Mouse (Mus musculus): ENCODE data around the gene Htra2.

The Htra2 gene

DNA sequence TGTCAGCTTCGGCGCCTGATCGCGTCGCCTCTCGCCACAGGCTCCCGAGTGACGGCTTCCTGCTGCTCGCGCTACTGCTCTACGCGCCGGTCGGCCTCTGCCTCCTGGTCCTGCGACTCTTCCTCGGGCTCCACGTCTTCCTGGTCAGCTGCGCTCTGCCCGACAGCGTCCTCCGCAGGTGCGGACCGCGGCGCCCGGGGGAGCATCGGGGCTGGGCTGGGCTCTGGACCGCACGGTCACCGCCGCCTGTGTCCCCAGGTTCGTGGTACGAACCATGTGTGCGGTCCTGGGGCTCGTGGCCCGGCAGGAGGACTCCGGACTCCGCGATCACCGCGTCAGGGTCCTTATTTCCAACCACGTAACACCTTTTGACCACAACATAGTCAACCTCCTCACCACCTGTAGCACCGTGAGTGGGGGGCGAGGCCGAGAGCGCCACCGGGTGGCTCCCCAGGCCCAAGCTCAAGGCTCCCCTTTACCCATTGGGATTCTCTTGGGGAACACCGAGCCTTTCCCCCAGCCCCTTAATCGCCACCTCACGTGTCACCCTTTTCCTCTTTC, at the start of gene Htra2:
Gene Htra2, minus strand, starts transcription at position 403 of the 561 bp plus-strand sequence.
- no peak for DNase-seq (ENCODE audit: low read depth, low spot score)

DNA sequence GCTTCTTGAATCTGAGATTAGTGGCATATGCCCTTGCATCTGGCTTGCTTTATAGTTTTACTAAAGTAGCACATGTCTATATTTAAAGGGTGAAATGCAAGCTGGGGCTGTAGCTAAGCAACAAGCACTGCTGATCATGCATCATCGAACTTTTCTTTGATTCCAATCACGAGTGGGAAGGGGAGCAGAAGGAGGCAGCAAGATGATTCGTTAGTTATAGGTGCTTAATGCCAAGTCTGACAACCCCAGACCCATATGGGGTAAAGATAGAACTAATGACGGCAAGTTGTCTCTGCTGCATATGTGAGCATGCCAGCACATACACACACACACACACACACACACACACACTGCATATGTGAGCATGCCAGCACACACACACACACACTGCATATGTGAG, 49.1 kb upstream of the Htra2 start:
- DNase-seq (ENCODE audit: low read depth, low spot score), result peak; percentile 62

DNA sequence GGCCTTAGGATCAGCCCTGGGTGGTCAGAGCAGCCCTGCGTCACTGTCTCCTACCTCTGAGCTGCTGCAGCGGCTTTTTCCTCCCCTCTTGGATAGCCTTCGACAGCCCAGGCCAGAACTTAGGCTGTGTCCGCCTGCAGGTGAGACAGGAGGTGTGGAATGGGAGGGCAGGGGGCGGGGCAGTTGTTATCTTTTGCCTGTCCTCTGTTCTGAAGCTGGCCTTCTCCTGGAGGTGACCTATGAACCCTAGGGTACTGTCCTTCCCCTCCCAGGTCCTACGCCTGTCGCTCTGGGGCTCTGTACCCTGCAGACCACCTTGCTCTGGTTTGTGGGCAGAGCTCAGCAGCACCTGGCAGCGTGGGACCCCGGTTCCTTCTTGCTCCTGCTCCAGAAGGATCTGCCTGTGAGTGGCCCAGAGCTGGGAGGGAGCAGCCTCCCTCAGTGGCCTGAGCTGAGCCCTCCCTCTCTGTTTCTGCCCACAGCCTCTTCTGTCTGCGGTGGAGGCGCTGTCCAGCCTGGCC, 48.1 kb upstream of the Htra2 start:
- no peak for DNase-seq (ENCODE audit: low read depth, low spot score)

DNA sequence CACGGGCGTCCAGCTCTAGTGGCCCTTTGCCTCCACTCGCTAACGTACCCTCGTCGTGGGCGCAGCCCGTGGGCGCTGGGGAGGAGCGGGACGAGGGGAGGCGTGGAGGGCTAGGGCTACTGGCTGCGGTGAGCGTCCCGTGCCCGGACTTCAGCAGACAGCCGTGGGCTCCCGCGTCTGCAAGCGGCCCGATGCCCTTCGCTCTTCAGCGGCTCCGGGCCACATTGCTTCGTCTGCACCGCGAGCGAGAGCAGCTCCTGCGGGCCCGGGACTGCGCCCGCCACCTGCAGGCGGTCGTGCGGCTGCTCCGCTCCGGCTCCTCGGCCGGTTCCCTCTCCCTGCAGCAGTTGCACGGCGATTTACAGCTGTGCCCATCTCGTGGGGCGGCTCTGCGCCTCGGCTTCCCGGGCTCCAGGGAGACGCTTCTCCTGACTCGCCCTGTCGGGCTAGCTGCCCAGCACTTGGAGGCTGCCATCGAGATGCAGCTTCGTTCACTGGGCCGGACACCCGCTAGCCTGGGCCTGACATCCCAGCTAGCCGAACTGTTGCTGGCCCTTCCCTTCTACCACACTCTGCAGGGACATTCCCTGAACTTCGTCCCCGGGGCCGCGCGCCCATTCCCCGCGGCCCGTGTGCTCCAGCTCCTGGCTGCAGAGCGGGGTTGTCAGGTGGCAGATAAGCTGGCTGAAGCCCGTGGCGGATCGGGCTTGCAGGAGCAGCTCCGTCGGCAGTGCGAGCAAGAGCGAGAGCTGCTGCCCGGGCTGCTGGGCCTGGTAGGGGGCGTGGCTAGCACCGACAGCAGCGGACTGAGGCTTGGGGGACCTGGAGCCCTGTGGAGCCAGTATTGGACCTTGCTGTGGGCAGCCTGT, 46.8 kb upstream of the Htra2 start:
- DNase-seq (ENCODE audit: low read depth, low spot score), result no peak

DNA sequence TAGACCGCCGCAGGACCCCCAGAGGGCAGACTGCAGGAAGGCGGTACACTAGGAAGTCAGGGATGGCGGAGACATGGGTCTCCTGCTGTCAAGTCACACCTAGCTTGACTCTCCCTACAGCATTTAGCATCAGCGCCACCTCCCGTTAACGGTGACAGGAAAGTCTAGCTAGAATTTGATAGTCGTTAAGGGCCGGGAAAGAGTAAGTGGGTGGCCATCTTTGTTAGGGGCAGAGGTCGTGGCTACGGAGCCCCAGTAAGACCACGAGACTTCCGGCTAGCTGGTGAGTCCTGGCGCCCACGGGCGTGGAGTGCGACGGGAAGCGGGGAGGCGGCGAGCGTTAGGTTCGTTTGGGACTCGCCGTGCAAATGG, 46.2 kb upstream of the Htra2 start, which contains the start of the genes Ccdc142 and Gm42688:
Gene Ccdc142, plus strand, starts transcription at position 286 of the 372 bp plus-strand sequence.
Gene Gm42688, plus strand, starts transcription at position 302 of the 372 bp plus-strand sequence.
- peak; percentile 88 for DNase-seq (ENCODE audit: low read depth, low spot score)

DNA sequence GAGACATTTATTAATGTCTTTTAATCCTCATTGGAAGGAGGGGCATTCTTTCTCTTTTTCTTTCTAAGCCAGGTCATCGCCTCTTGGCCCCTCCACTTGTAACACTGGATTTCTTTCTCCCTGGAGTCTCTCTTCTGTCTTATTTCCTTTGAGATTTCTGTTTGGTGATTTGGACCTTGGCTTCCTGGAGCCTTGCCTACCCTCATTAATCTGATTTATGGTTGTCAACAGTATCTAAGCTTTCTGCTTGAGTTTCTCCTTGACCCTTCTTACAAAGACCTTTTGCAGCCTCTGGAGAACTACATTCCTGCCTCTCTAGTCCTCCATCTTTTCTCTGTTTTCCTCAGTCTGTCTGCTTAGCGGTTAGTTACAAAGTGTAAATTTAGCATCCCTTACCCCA, 43.3 kb upstream of the Htra2 start:
- DNase-seq (ENCODE audit: low read depth, low spot score), result no peak

DNA sequence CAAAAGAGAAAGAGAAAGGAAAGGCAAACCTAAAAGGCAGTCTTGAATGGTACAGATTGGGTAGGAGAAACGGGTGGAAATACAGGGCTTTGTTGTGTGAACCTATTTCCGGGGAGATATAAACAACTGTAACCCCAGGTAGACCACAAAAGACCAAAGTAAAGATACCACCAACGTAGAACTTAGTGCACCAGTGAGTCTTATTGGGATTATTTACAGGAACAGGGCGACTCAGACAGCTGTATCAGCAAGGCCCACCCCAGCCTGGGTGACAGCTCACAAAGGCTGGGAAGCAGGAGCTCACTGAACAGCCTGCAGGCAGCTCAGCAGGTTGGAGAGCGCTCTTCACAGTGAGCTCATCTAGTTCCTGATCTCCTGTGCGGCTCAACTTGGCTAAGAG, 40.9 kb upstream of the Htra2 start:
- no peak for DNase-seq (ENCODE audit: low read depth, low spot score)

DNA sequence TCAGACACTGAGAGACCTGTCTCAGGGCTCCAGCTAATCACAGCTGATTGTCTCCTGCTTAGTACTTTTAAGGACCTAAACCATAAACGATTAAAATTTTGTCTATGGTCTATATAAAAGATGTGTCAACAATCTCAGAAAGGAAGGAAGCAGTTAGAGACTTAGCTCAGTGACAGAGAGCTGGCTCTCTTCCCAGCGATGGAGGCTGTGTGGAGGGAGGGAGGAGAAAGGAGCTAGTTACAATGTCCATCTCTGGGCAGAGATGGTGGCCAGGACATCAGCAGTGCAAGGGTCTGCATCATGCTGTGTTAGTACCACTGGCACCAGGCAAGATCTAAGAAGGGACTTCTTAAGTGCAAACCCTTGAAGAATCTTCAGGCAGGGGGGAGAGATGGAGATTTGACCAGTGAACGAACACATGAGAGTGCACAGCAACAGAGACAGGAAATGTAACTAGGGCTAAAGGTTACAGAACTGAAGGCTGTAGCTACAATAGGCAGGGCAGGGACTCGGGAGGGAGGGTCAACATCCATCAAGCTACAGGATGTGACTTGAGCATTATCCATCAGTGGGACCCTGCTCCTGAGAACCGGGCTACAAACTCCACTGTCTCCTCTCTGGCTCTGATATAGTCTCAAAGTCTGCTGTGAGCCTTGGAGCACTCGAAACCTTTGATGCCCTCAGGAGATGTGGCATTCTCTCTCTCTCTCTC, 37.5 kb upstream of the Htra2 start:
- DNase-seq (ENCODE audit: low read depth, low spot score), result no peak

DNA sequence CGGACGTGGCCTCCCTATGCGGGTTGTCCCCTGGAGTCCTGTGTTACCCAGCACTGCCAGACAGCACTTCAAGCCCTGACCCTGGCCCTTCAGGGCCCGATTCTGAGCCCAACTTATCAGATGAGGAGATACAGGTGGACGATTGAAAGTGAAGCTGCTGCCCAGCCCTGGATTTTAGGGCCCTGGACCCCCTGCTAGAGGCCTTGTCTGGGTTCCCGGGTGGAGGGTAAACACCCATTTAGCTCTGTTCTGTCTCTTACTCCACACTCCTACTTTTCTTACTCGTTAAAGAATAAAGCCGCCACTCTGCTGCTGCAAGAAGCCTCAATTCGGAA, 32.8 kb upstream of the Htra2 start:
- DNase-seq (ENCODE audit: low read depth, low spot score), result no peak

DNA sequence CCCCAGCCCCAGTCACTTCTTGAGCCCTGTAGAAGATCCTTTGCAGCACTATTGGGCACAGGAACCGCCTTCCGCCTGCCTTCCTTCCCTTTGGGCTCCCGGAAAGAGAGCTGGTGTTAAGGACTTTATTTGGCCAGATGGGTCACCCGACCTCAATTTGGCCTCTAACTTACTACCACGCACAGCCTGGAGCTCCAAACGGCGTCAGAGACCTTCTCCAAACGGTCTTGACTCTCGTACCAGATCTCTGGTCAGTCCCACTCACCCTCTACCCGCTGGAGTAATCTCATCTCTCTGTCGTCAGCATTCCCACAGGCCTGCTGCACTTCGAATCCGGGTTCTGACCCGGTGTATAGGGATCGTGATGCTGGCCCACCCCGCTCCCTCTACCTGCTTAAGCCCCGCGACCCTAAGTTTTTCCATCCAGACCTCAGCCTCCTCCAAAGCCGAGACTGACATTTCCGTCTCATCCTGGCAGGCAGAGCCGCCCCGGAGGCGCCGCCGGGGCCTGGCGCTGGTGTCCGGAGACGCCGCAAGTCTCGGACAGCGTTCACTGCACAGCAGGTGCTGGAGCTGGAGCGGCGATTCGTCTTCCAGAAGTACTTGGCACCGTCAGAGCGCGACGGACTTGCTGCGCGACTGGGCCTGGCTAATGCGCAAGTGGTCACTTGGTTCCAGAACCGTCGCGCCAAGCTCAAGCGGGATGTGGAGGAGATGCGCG, 32.3 kb upstream of the Htra2 start:
- DNase-seq (ENCODE audit: low read depth, low spot score), result no peak

DNA sequence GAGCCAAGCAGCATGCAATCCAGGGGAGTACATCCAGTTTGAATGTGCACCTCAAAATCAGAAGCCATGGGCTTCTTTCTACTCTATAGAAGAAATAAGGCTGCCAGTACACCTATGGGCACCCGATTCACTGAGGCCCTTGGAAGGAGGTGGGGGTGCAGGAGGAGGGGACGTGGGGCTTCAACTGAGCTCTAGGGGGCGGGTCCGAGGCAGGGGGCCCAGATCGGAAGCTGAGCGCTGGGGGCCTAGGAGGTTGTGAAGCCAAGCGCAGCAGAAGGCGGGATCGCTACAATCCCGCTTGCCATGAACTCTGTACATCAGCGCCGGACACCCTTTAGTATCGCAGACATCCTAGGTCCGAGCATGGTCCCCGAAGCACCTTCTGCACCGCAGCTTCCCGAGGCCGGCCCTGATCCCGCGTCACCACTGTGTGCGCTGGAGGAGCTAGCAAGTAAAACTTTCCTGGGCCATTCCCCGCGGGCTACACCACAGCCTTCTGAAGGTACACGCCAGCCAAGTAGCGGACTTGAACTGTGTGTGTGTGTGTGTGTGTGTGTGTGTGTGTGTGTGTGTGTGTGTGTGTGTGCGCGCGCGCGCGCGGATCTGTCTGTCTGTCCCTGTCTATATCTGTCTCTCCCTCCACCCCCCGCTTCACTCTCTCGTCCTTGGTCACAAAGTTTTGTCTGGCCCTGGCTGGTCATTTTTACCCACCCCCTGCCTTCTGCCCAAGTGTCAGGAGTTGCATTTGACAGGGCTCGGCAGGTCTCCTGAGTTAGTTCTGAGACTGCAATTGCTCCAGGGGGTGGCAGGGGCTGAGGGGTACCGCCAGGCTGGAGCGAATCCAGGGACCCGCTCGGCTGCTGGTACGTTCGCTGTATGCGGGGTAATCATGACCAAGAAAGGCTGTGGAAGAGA, 31.3 kb upstream of the Htra2 start, which contains the start of gene Lbx2:
Gene Lbx2, plus strand, starts transcription at position 247 of the 915 bp plus-strand sequence.
- DNase-seq (ENCODE audit: low read depth, low spot score), result no peak

DNA sequence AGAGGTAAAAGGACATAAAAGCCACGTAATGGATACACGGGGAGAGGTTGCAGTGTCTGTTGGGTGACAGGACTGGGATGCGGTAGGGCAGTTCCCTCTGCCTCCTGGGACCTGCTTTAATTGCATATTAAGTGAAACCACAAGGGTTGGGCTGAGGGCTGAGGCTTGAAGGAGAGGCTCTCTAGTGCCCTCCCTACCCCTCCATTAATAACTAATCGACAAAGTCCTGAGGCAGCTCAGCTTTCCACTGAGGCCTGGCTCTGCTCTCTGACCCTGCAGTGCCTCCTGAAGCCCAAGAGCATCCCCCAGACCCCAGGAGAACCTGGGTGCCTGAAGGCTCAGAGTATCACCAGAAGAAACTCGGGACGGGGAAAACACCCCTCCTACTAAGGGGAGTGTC, 29.4 kb upstream of the Htra2 start:
- no peak for DNase-seq (ENCODE audit: low read depth, low spot score)

DNA sequence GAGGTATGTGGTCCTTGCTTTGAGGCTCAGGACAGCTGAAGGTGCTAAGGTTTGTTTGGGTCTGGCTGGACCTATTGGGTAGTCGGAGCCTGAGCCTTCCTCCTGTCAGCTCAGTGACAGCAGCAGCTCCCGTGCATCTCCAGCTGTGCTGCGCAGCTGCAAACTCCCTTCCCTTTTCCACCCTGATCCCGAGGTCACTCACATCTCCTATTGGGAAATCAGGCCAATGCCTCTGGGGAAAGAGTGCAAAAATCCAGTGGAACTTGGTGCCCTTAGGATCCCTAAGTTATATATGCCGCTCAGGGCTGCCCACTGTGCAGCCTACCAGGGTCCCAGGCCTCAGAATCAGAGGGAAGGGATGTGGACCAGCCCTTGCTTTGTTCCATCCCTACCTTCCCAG, 28.4 kb upstream of the Htra2 start:
- no peak for DNase-seq (ENCODE audit: low read depth, low spot score)

DNA sequence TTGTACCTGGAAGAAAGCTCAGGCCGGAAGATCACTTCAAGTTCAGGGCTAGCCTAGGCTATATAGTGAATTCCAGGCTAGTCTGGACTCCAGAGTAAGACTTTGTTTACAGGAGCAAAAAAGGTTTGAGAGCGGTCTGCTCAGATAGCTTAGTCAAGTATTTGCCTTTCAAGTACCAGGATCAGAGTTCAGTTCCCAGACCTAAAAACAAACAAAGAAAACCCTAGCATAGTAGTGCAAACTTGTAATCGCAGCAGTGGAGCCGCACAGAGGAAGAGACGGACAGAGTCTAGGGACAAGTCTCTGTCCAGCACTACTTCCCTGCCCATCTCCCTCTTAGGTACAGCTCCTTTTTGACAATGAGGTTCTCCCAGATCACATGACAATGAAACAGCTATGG, 25.1 kb upstream of the Htra2 start:
- DNase-seq (ENCODE audit: low read depth, low spot score), result no peak

DNA sequence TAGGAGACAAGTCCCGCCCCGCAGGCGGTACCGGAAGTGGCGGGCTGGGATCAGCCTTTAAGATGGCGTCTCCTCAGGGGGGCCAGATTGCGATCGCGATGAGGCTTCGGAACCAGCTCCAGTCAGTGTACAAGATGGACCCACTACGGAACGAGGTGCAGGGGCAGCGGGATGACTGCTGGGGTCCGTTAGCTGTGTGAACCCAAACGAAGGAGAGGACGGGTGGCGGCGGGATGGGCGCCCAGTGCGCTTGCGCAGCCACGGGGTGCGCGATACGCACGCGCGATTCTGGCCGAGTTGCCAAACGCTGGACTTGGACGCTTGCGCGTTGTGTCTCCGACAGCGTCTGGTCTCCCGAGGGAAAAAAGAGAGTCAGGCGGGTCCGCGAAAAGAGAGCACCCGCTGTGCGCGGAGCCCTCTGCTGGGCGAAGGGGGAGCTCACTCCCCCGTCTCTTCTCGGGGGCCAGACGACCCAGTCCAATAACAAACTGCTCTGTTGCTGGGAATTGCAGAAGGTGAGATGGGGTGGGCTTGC, 23.3 kb upstream of the Htra2 start:
- peak; percentile 94 for DNase-seq (ENCODE audit: low read depth, low spot score)

DNA sequence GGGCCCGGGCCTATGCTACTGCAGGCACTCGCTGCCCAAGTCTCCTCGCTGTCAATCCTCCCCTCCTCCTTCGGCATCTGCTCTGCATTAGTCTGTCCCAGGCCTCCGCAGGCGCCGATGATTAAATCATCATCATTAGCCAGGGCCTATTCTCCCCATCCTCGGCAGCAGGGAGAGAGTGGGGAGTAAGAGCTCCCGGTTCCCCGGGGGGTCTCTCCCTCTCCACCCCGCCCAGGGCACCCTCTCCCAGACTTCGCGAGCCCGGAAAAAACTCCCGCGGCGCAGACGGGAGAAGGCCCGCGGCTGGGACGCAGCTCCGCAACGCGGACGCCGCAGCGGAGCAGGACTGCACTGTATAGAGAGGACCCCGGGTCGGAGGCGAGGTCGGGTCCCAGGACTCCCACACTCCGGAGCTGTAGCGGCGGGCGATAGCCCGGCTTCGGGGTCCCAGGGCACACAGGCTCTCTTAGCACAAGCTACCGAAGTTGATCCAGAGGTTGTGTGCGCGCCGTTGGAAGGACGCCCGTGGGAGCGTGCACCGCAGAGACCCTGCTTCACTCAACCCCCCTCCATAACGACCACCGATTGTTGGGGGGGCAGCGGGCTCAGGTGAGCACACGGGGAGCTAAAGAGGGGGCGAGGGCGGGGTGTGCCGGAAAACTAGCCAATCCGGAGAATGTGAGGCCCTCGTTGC, 22.7 kb upstream of the Htra2 start, which contains the start of gene Pcgf1:
Gene Pcgf1, plus strand, starts transcription at position 240 of the 694 bp plus-strand sequence.
- peak; percentile 29 for DNase-seq (ENCODE audit: low read depth, low spot score)

DNA sequence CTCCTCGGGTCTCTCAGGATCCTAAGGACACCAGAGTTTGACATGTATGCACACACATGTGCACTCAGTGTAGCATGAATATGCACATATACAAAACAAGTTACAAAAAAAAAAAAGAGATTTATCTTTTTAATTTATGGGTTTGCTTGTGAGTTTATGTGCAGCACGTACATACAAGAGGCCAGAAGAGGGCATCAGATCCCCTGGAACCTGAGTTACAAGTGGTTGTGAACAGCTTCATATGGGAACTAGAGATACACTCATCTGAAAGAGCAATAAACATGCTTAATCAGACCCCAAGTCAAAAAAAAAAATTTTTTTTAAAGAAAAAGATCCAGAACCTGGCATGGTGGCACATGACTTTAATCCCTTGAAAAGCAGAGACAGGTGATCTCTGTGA, 19.9 kb upstream of the Htra2 start:
- DNase-seq (ENCODE audit: low read depth, low spot score), result no peak

DNA sequence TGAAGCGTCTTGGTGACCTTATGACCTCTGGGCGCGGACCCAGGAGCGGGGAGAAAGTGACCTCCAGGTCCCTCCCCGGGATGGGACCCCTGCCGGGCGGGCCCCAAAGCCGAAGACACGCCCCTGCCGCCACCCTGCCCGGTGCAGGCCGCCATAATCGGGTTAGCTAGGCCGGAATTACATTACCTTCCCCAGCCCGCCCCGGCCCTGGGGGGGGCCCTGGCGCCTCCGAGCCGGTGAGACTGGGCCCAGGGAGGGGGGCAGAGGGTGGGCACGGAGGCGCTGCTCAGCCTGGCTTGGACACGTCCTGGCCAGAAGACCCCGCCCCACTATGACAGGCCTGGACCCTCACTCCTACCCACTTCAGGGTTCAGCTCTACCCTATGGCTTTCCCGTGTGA, 16.1 kb upstream of the Htra2 start:
- no peak for DNase-seq (ENCODE audit: low read depth, low spot score)

DNA sequence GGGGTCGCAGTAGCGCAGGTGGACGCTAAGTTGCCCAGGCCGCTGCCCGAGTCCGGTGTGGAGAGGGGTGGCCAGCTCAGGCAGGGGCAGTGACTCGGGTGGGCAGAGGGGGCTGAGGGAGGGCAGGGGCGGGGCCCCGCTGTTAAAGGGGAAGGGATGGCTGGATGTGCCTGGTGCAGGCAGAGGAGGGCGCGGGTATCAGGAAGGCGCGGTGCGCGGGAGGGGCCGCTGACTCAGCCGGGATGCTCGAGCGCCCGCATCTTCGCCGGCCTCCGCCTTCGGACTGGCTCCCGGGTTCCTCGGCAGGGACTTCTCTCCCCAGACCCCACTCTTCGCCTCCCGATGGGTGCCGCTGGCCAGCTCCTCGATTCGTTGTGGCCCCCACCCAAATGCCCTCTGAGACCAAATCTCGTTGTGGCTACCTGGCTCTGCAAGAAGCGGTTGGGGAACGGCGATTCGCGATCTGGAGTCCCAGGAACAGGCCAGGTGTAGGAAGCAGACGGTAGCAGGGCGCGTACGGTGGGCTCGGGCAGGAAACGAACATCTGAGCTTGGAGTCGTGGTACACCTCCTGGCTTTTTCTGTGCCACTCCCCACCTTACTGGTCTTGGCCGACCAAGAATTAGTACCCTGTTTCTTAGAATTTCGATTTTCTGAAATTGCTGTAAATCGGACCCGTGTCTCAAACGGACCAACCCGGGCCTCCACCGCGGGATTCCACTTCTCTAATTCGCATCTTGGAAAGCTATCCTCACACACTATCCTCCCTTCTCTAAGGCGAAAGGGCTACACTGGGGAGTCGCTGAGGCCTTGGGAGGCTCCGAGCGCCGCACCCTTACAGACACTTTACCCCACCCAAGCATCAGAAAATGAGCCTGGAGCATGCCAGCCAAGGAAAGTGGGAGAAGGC, 15.5 kb upstream of the Htra2 start:
- DNase-seq (ENCODE audit: low read depth, low spot score), result no peak

All from telencephalon, adult 2 months (tissue).